Mouse (Mus musculus) myocyte (in vitro differentiated cells): ENCODE data around the gene Nr2f2.

Experiments used
- MAX ChIP-seq: IDR thresholded peaks from one replicate; pipeline ENCODE4 v1.6.1; 2011; ENCODE audit warnings: low read depth, mild to moderate bottlenecking, control low read depth
- MYOD1 ChIP-seq, 3 experiments: IDR thresholded peaks; one replicate each; pipeline ENCODE4 v1.6.1; 2011; ENCODE audit warnings: control low read depth in 2 of 3, low read depth in 2 of 3, mild to moderate bottlenecking in 2 of 3, moderate library complexity in 1 of 3; ENCODE audit not compliant: insufficient read length in 2 of 3, control insufficient read depth in 1 of 3
- MYOG ChIP-seq, 3 experiments: IDR thresholded peaks; one replicate each; pipeline ENCODE4 v1.6.1; 2011; ENCODE audit warnings: control low read depth in 2 of 3, low read depth in 2 of 3, mild to moderate bottlenecking in 2 of 3; ENCODE audit not compliant: insufficient read length in 2 of 3, control insufficient read depth in 1 of 3, insufficient read depth in 1 of 3
- POLR2A ChIP-seq: IDR thresholded peaks from one replicate; pipeline ENCODE4 v1.6.1; 2011; ENCODE audit warnings: low read depth, mild to moderate bottlenecking, control low read depth, moderate library complexity; ENCODE audit not compliant: insufficient read length
- POLR2AphosphoS2 ChIP-seq: IDR thresholded peaks from one replicate; pipeline ENCODE4 v1.6.1; 2011; ENCODE audit warnings: low read depth, control low read depth; ENCODE audit not compliant: insufficient read length
- USF1 ChIP-seq: IDR thresholded peaks from one replicate; pipeline ENCODE4 v1.6.1; 2011; ENCODE audit warnings: low read depth, mild to moderate bottlenecking, control low read depth, moderate library complexity

- TF ChIP-seq USF1 (no peak), MYOG (IDR thresholded peaks at IDR 0.05; ENCODE audit: control insufficient read depth in 1 of 3, insufficient read depth in 1 of 3, insufficient read length in 2 of 3, low read depth in 2 of 3) (no peak), POLR2AphosphoS2 (no peak), MAX (no peak), POLR2A (no peak), MYOD1 (IDR thresholded peaks at IDR 0.05; ENCODE audit: control insufficient read depth in 1 of 3, insufficient read length in 2 of 3, low read depth in 2 of 3) (no peak)
Observed at GRCm38 (mm10) chr7:70328206-70329036, 38.1 kb downstream of the Nr2f2 start.
